Mouse (Mus musculus) spleen, postnatal 0 days (tissue): ENCODE results near the gene Cyp3a44. TPM values are rescaled to one million over a fixed set of nuclear protein-coding genes. Genes with fewer than 3 reads are reported as not detected.

ENCODE experiments used
- polyA plus RNA-seq: library from polyadenylated mRNA; unstranded; fragments of >200 nt; fragmentation: Nextera tagmentation; extraction: Ambion mirVana; gene quantifications from 2 replicates; pipeline ENCODE4 v1.2.1, GENCODE M21; 2015

Cyp3a44 gene
- not detected in 2 replicates for polyA plus RNA-seq

GRCm38 (mm10) chr5:145805796-145806195 is at the start of gene Cyp3a44:
TSS of gene Cyp3a44 (minus strand) at chr5:145805874.

Other genes with a start within 250 kb of the Cyp3a44 start
- gene Cyp3a41b, start 221.1 kb downstream of the Cyp3a44 start, polyA plus RNA-seq, result not detected in 2 replicates
- gene Cyp3a41a, start 85.7 kb downstream of the Cyp3a44 start, polyA plus RNA-seq, result 0.13 TPM in 2 replicates
- gene Cyp3a11, start 74.1 kb upstream of the Cyp3a44 start, polyA plus RNA-seq, result 0.21 and 0.38 TPM in 2 replicates
- 0.17 TPM in 1 of 2 replicates, not detected in the other for gene Cyp3a25, start 203.7 kb upstream of the Cyp3a44 start, polyA plus RNA-seq